Mouse (Mus musculus) MEL (cell line): ENCODE data around the gene Tpcn2. TPM values are rescaled to one million over a fixed set of nuclear protein-coding genes. Genes with fewer than 3 reads are reported as not detected.

ENCODE experiments used
- DNase-seq: peaks from one replicate; pipeline ENCODE4 v3.0.0; 2011; ENCODE audit warnings: low read depth, low spot score
- H3K27ac ChIP-seq: 2 replicates; pipeline ENCODE4 v1.5.1; 2012; ENCODE audit warnings: low read depth, mild to moderate bottlenecking, control low read depth, low read length, moderate library complexity; ENCODE audit not compliant: control insufficient read depth
- H3K27me3 ChIP-seq, 2 experiments: fragments of 150-350 bp in 1 of 2; sonication (generic) in 1 of 2; 2 replicates each; pipeline ENCODE4 v1.6.1; 2012; ENCODE audit warnings: low read length in 2 of 2, mild to moderate bottlenecking in 2 of 2, improper control_type of control experiment in 1 of 2, moderate library complexity in 1 of 2; ENCODE audit not compliant: insufficient read depth in 2 of 2, control insufficient read depth in 1 of 2
- H3K36me3 ChIP-seq, 2 experiments: 2 replicates each; pipeline ENCODE4 v1.6.1; 2012 to 2014; ENCODE audit warnings: low read length in 2 of 2, improper control_type of control experiment in 1 of 2, inconsistent platforms in 1 of 2, mild to moderate bottlenecking in 1 of 2; ENCODE audit not compliant: insufficient read depth in 2 of 2, control insufficient read depth in 1 of 2
- H3K4me1 ChIP-seq, 2 experiments: fragments of 150-350 bp in 1 of 2; sonication (generic) in 1 of 2; 2 replicates each; pipeline ENCODE4 v1.6.1; 2012; ENCODE audit warnings: low read length in 2 of 2, improper control_type of control experiment in 1 of 2, mild to moderate bottlenecking in 1 of 2; ENCODE audit not compliant: insufficient read depth in 2 of 2, control insufficient read depth in 1 of 2
- H3K4me3 ChIP-seq, 2 experiments: fragments of 150-350 bp in 1 of 2; sonication (generic) in 1 of 2; 2 replicates each; pipeline ENCODE4 v1.5.1; 2012; ENCODE audit warnings: low read depth in 2 of 2, low read length in 2 of 2, mild to moderate bottlenecking in 2 of 2, moderate library complexity in 2 of 2, control low read depth in 1 of 2, improper control_type of control experiment in 1 of 2; ENCODE audit not compliant: control insufficient read depth in 1 of 2, insufficient read depth in 1 of 2
- H3K79me2 ChIP-seq: 2 replicates; pipeline ENCODE4 v1.6.1; 2012; ENCODE audit warnings: mild to moderate bottlenecking, low read length, moderate library complexity; ENCODE audit not compliant: control insufficient read depth, poor library complexity, insufficient read depth
- H3K9ac ChIP-seq: 2 replicates; pipeline ENCODE4 v1.6.1; 2012; ENCODE audit warnings: low read depth, mild to moderate bottlenecking, control low read depth, low read length, moderate library complexity; ENCODE audit not compliant: control insufficient read depth, poor library complexity, severe bottlenecking
- H3K9me3 ChIP-seq: fragments of 150-350 bp; sonication (generic); replicated peaks from 2 replicates; pipeline ENCODE4 v1.6.1; 2012; ENCODE audit warnings: mild to moderate bottlenecking, low read length, improper control_type of control experiment, moderate library complexity; ENCODE audit not compliant: insufficient read depth
- BHLHE40 ChIP-seq: IDR thresholded peaks from 2 replicates; pipeline ENCODE4 v1.6.1; 2012; ENCODE audit warnings: low read depth, mild to moderate bottlenecking, inconsistent platforms, low read length, improper control_type of control experiment, borderline replicate concordance
- CHD1 ChIP-seq: IDR thresholded peaks from 2 replicates; pipeline ENCODE4 v1.6.1; 2012; ENCODE audit warnings: low read depth, mild to moderate bottlenecking, inconsistent platforms, low read length, improper control_type of control experiment
- CTCF ChIP-seq, 3 experiments: IDR thresholded peaks in 2 of 3; conservative IDR thresholded peaks in 1 of 3; 2 replicates each; pipeline ENCODE4 v1.5.1; 2011 to 2012; ENCODE audit warnings: low read length in 3 of 3, low read depth in 2 of 3, mild to moderate bottlenecking in 2 of 3, improper control_type of control experiment in 1 of 3, inconsistent platforms in 1 of 3, mixed read lengths in 1 of 3, moderate library complexity in 1 of 3; ENCODE audit not compliant: control insufficient read depth in 1 of 3, insufficient read depth in 1 of 3, poor library complexity in 1 of 3, severe bottlenecking in 1 of 3
- ELF1 ChIP-seq: IDR thresholded peaks from 2 replicates; pipeline ENCODE4 v1.6.1; 2014; ENCODE audit warnings: low read depth, mild to moderate bottlenecking, inconsistent platforms, low read length, improper control_type of control experiment, moderate library complexity
- GATA1 ChIP-seq: IDR thresholded peaks from 2 replicates; pipeline ENCODE4 v1.6.1; 2011; ENCODE audit warnings: low read depth, low read length, improper control_type of control experiment
- MAX ChIP-seq: IDR thresholded peaks from 2 replicates; pipeline ENCODE4 v1.6.1; 2011; ENCODE audit warnings: low read length, improper control_type of control experiment
- MAZ ChIP-seq: IDR thresholded peaks from 2 replicates; pipeline ENCODE4 v1.6.1; 2012; ENCODE audit warnings: low read depth, mild to moderate bottlenecking, inconsistent platforms, low read length, improper control_type of control experiment
- MEF2A ChIP-seq: IDR thresholded peaks from 2 replicates; pipeline ENCODE4 v1.6.1; 2014; ENCODE audit warnings: low read depth, mild to moderate bottlenecking, inconsistent platforms, low read length, improper control_type of control experiment; ENCODE audit not compliant: poor library complexity, insufficient replicate concordance, severe bottlenecking; ENCODE audit errors: extremely low read depth
- MXI1 ChIP-seq: IDR thresholded peaks from 2 replicates; pipeline ENCODE4 v1.6.1; 2011; ENCODE audit warnings: mild to moderate bottlenecking, low read depth, low read length, improper control_type of control experiment
- MYB ChIP-seq: IDR thresholded peaks from 2 replicates; pipeline ENCODE4 v1.6.1; 2011; ENCODE audit warnings: mild to moderate bottlenecking, low read depth, low read length, improper control_type of control experiment
- MYC ChIP-seq: IDR thresholded peaks from 2 replicates; pipeline ENCODE4 v1.6.1; 2011; ENCODE audit warnings: low read depth, mild to moderate bottlenecking, low read length, improper control_type of control experiment, moderate library complexity
- NRF1 ChIP-seq: IDR thresholded peaks from 2 replicates; pipeline ENCODE4 v1.6.1; 2014; ENCODE audit warnings: low read depth, mild to moderate bottlenecking, inconsistent platforms, low read length, improper control_type of control experiment, moderate library complexity; ENCODE audit not compliant: poor library complexity, insufficient read depth, severe bottlenecking
- POLR2AphosphoS2 ChIP-seq: IDR thresholded peaks from 2 replicates; pipeline ENCODE4 v1.6.1; 2011; ENCODE audit warnings: low read length, improper control_type of control experiment
- UBTF ChIP-seq: IDR thresholded peaks from 2 replicates; pipeline ENCODE4 v1.6.1; 2012; ENCODE audit warnings: low read depth, mild to moderate bottlenecking, inconsistent platforms, low read length, improper control_type of control experiment, moderate library complexity, borderline replicate concordance; ENCODE audit not compliant: insufficient read depth
- USF1 ChIP-seq: IDR thresholded peaks from 2 replicates; pipeline ENCODE4 v1.6.1; 2014; ENCODE audit warnings: low read depth, mild to moderate bottlenecking, inconsistent platforms, low read length, improper control_type of control experiment, moderate library complexity
- ZC3H11A ChIP-seq: IDR thresholded peaks from 2 replicates; pipeline ENCODE4 v1.6.1; 2012; ENCODE audit warnings: low read depth, mild to moderate bottlenecking, inconsistent platforms, low read length, improper control_type of control experiment
- polyA plus RNA-seq, 2 experiments: library from polyadenylated mRNA; stranded (reverse) in 1 of 2; unstranded in 1 of 2; fragments of >175 nt in 1 of 2; fragments of >200 nt in 1 of 2; gene quantifications; 2 replicates each; pipeline versions ENCODE4 v1.2.1 to v1.2.4; 2012; ENCODE audit warnings: low replicate concordance in 2 of 2, low read depth in 1 of 2; ENCODE audit not compliant: insufficient read length in 2 of 2, insufficient read depth in 1 of 2, missing spikeins in 1 of 2
- total RNA-seq: library from RNA; depleted of rRNA; stranded (reverse); fragments of 300-350 nt; gene quantifications from 2 replicates; pipeline ENCODE4 v1.2.3, GENCODE M21; 2012

The Tpcn2 gene
- total and polyA plus RNA-seq, 3 experiments: 6.4 to 10.3 TPM; not detected in 1

- H3K36me3 ChIP-seq: no peaks in the 10 kb centered on the region
- H3K4me3 ChIP-seq: no peak overlapping the region
- H3K27me3 ChIP-seq: no peaks in the 10 kb centered on the region
- no peaks in the 10 kb centered on the region for H3K79me2 ChIP-seq
- no peaks in the 10 kb centered on the region for H3K9me3 ChIP-seq
- no peak for DNase-seq
- no peaks in the 10 kb centered on the region for H3K4me1 ChIP-seq
- H3K9ac ChIP-seq: no peak overlapping the region
- no peak overlapping the region for H3K27ac ChIP-seq
- no peak for TF ChIP-seq POLR2AphosphoS2
- no peak for TF ChIP-seq MAZ
- TF ChIP-seq MAX: no peak
- TF ChIP-seq MXI1: no peak
- TF ChIP-seq ELF1: no peak
- no peak for TF ChIP-seq CTCF (IDR thresholded peaks at IDR 0.05 in 2 of 3, conservative IDR thresholded peaks at IDR 0.05 in 1 of 3; ENCODE audit: control insufficient read depth in 1 of 3, insufficient read depth in 1 of 3, low read depth in 2 of 3, low read length in 3 of 3, poor library complexity in 1 of 3, severe bottlenecking in 1 of 3)
These were observed 89.2 kb downstream of the Tpcn2 start for GRCm38 (mm10) chr7:145194455-145195161.

- no peaks in the 10 kb centered on the region for H3K4me1 ChIP-seq
- no peaks in the 10 kb centered on the region for H3K27me3 ChIP-seq
These were observed 91.0 kb downstream of the Tpcn2 start for GRCm38 (mm10) chr7:145192836-145193235.

GRCm38 (mm10) chr7:145190520-145190919 lies 93.3 kb downstream of the Tpcn2 start:
- H3K36me3 ChIP-seq: no peaks in the 10 kb centered on the region
- H3K4me1 ChIP-seq: no peaks in the 10 kb centered on the region
- DNase-seq: no peak
- H3K4me3 ChIP-seq: no peak overlapping the region
- no peaks in the 10 kb centered on the region for H3K79me2 ChIP-seq
- H3K27me3 ChIP-seq: no peaks in the 10 kb centered on the region
- H3K9me3 ChIP-seq: no peaks in the 10 kb centered on the region
- TF ChIP-seq MYC (no peak), BHLHE40 (no peak), MYB (no peak), CHD1 (no peak), GATA1 (no peak), UBTF (no peak), MAZ (no peak), NRF1 (no peak), ZC3H11A (no peak), MEF2A (no peak), USF1 (no peak)
- TF ChIP-seq, all 39 proteins: peak for 0
- Histone ChIP-seq H3K9ac (no peak overlapping the region), H3K27ac (no peak overlapping the region)

More at GRCm38 (mm10) chr7:145192836-145193235, 91.0 kb downstream of the Tpcn2 start:
- TF ChIP-seq MEF2A: no peak
- Histone ChIP-seq H3K79me2 (no peaks in the 10 kb centered on the region), H3K9me3 (no peaks in the 10 kb centered on the region), H3K9ac (no peak overlapping the region), H3K4me3 (no peak overlapping the region), H3K27ac (no peak overlapping the region), H3K36me3 (no peaks in the 10 kb centered on the region)
- DNase-seq: no peak
